Comparison of ENCODE assay signal across 29 mouse cellular contexts in the genomic region with DNA sequence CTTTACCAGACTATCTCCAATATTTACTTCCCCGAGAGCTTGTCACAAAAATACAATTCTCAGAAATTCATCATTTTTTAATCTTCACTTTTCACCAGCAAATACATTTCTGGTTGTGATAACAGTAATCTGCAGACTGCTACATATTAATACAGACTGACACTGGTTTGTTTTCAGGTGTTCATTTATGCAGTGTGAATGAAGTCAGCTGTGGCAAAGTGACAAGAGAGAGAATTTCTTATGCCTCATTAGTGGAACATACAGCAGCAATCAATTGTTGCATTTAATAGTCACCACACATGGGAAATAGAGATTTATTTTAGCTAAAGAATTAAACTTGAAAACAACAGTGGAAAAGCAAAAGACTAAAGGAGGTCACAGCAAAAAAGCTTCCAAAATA.
"Had no signal": no experiment of that assay in that cellular context is flagged by ENCODE, and none has a peak within 500 bp of the region (broad histone marks: within the 10 kb centered on the region; RNA-seq: fewer than 3 reads in every experiment).

No protein-coding gene starts in this region.

- H3K9me3 ChIP-seq: heart, embryonic 13.5 days; heart, embryonic 15.5 days; hindbrain, embryonic 13.5 days; hindbrain, embryonic 15.5 days; kidney, embryonic 15.5 days; limb, embryonic 10.5 days; limb, embryonic 12.5 days; liver, embryonic 13.5 days; liver, embryonic 15.5 days had no signal

- H3K27me3 ChIP-seq: heart, embryonic 13.5 days; heart, embryonic 15.5 days; hindbrain, embryonic 13.5 days; hindbrain, embryonic 15.5 days; kidney, embryonic 15.5 days; limb, embryonic 12.5 days; liver, embryonic 13.5 days; liver, embryonic 15.5 days had no signal

- DNase-seq: gastrocnemius, postnatal 14 days; gastrocnemius, postnatal 36 days; heart, adult 11 months; heart, adult 2 months; heart, postnatal 14 days; heart, postnatal 36 days; kidney, adult 11 months; kidney, adult 2 months; kidney, adult 9 months; kidney, postnatal 14 days; kidney, postnatal 4 days; liver; liver, embryonic 13.5 days; liver, postnatal 0 days had no signal

- H3K9ac ChIP-seq: heart, embryonic 13.5 days; heart, embryonic 15.5 days; hindbrain, embryonic 13.5 days; hindbrain, embryonic 15.5 days; kidney, embryonic 15.5 days; limb, embryonic 12.5 days; liver, embryonic 13.5 days; liver, embryonic 15.5 days; liver, postnatal 0 days had no signal

- H3K4me1 ChIP-seq: heart, embryonic 13.5 days; heart, embryonic 15.5 days; hindbrain, embryonic 13.5 days; hindbrain, embryonic 15.5 days; kidney, embryonic 15.5 days; limb, embryonic 10.5 days; limb, embryonic 12.5 days; liver, embryonic 13.5 days; liver, embryonic 15.5 days had no signal

- H3K36me3 ChIP-seq: heart, embryonic 13.5 days; heart, embryonic 15.5 days; hindbrain, embryonic 13.5 days; hindbrain, embryonic 15.5 days; kidney, embryonic 15.5 days; limb, embryonic 10.5 days; limb, embryonic 12.5 days; liver, embryonic 13.5 days; liver, embryonic 15.5 days had no signal

- H3K27ac ChIP-seq: heart, adult 2 months; heart, embryonic 13.5 days; heart, embryonic 15.5 days; hindbrain, embryonic 13.5 days; hindbrain, embryonic 15.5 days; hindbrain, postnatal 0 days; kidney, embryonic 15.5 days; kidney, postnatal 0 days; layer of hippocampus, adult 2 months; left cerebral cortex, adult 2 months; limb, embryonic 10.5 days; limb, embryonic 12.5 days; liver, embryonic 13.5 days; liver, embryonic 15.5 days had no signal

- H3K4me2 ChIP-seq: heart, embryonic 11.5 days; heart, embryonic 13.5 days; heart, embryonic 15.5 days; hindbrain, embryonic 13.5 days; hindbrain, embryonic 15.5 days; kidney, embryonic 15.5 days; limb, embryonic 12.5 days; liver, embryonic 11.5 days; liver, embryonic 13.5 days; liver, embryonic 15.5 days had no signal

- ATAC-seq: hindbrain, postnatal 0 days; intestine, embryonic 16.5 days; liver, postnatal 0 days had no signal

- H3K4me3 ChIP-seq: heart, adult 2 months; heart, embryonic 13.5 days; heart, embryonic 15.5 days; hindbrain, embryonic 13.5 days; hindbrain, embryonic 15.5 days; kidney, embryonic 15.5 days; layer of hippocampus, adult 2 months; left cerebral cortex, adult 2 months; limb, embryonic 10.5 days; limb, embryonic 12.5 days; liver, embryonic 13.5 days; liver, embryonic 15.5 days had no signal
